Mouse (Mus musculus): ENCODE results near the gene Spats2l. TPM values are rescaled to one million over a fixed set of nuclear protein-coding genes. Genes with fewer than 3 reads are reported as not detected.

Gene Spats2l
- polyA plus RNA-seq, 1 experiment from 2014 or later, result 130 TPM

Other genes starting within 250 kb of the Spats2l start
- 20.1 and 20.4 TPM in 2 replicates for gene Sgo2a, start 221.8 kb downstream of the Spats2l start, polyA plus RNA-seq (2014; fragmentation: Nextera tagmentation; extraction: Ambion mirVana)
- 14.0 and 17.2 TPM in 2 replicates for gene Kctd18, start 244.8 kb downstream of the Spats2l start, polyA plus RNA-seq (2014; fragmentation: Nextera tagmentation; extraction: Ambion mirVana)

Data from stomach, embryonic 14.5 days (tissue).